Mouse (Mus musculus): ENCODE measurements around the gene Adamtsl5. TPM values are rescaled to one million over a fixed set of nuclear protein-coding genes. Genes with fewer than 3 reads are reported as not detected.
A peak's percentile ranks its signal among the peaks of the same experiment; 100 is the strongest.

Gene Adamtsl5
- polyA plus RNA-seq, 1 experiment from 2014 or later = 1.2 TPM

GRCm38 (mm10) chr10:80321670-80322581 is 26.3 kb downstream of the Adamtsl5 start:
- POLR2A ChIA-PET = no interaction called here
- CTCF ChIA-PET = no interaction called here
- no peak for ATAC-seq
- in situ Hi-C loops (cut with MboI; ENCODE audit: low pct_unique_long_range_greater_than_20kb) = no loop called here
- no peak for DNase-seq (ENCODE audit: low read depth, low spot score)
- H3K27me3 ChIP-seq = no peaks in the 10 kb centered on the region
- no peak for TF ChIP-seq CTCF (IDR thresholded peaks at IDR 0.05)

- no peak for TF ChIP-seq CTCF (IDR thresholded peaks at IDR 0.05)
- no peak for ATAC-seq
- in situ Hi-C loops (cut with MboI; ENCODE audit: low pct_unique_long_range_greater_than_20kb) = no loop called here
- H3K27me3 ChIP-seq = no peaks in the 10 kb centered on the region
- no peak for DNase-seq (ENCODE audit: low read depth, low spot score)
- POLR2A ChIA-PET = no interaction called here
- CTCF ChIA-PET = no interaction called here
Measured at GRCm38 (mm10) chr10:80321014-80321669, 27.1 kb downstream of the Adamtsl5 start.

GRCm38 (mm10) chr10:80320340-80320760 is 27.9 kb downstream of the Adamtsl5 start, which contains the start of gene 2310011J03Rik:
2310011J03Rik (minus strand) TSS chr10:80320537.
- ATAC-seq = no peak
- no peak for TF ChIP-seq CTCF (IDR thresholded peaks at IDR 0.05)
- DNase-seq (ENCODE audit: low read depth, low spot score) = peak; percentile 55
- H3K27me3 ChIP-seq = no peaks in the 10 kb centered on the region
- CTCF ChIA-PET = no interaction called here
- POLR2A ChIA-PET = no interaction called here
- in situ Hi-C loops (cut with MboI; ENCODE audit: low pct_unique_long_range_greater_than_20kb) = no loop called here

- no peaks in the 10 kb centered on the region for H3K27me3 ChIP-seq
- in situ Hi-C loops (cut with MboI; ENCODE audit: low pct_unique_long_range_greater_than_20kb) = no loop called here
- ChIA-PET CTCF (interaction anchor here (0.9 kb wide), 1 partner anchor 20 kb away, joined by 3 read pairs; no protein-coding TSS in a partner anchor), POLR2A (no interaction called here)
- DNase-seq (ENCODE audit: low read depth, low spot score) (no peak), ATAC-seq (no peak)
- no peak for TF ChIP-seq CTCF (IDR thresholded peaks at IDR 0.05)
Measured at GRCm38 (mm10) chr10:80317011-80317410, 31.2 kb downstream of the Adamtsl5 start.

- TF ChIP-seq CTCF (IDR thresholded peaks at IDR 0.05) = no peak
- CTCF ChIA-PET = interaction anchor here (0.9 kb wide), 1 partner anchor 19 kb away, joined by 3 read pairs; no protein-coding TSS in a partner anchor
- ATAC-seq = no peak
- DNase-seq (ENCODE audit: low read depth, low spot score) = no peak
- no peaks in the 10 kb centered on the region for H3K27me3 ChIP-seq
- POLR2A ChIA-PET = no interaction called here
- in situ Hi-C loops (cut with MboI; ENCODE audit: low pct_unique_long_range_greater_than_20kb) = no loop called here
Measured at GRCm38 (mm10) chr10:80316359-80316781, 31.8 kb downstream of the Adamtsl5 start.

GRCm38 (mm10) chr10:80315315-80315714 is 32.9 kb downstream of the Adamtsl5 start:
- ChIA-PET CTCF (no interaction called here), POLR2A (no interaction called here)
- in situ Hi-C loops (cut with MboI; ENCODE audit: low pct_unique_long_range_greater_than_20kb) = no loop called here
- no peak for DNase-seq (ENCODE audit: low read depth, low spot score)
- no peak for ATAC-seq
- no peaks in the 10 kb centered on the region for H3K27me3 ChIP-seq
- no peak for TF ChIP-seq CTCF (IDR thresholded peaks at IDR 0.05)

GRCm38 (mm10) chr10:80314494-80315001 is 33.7 kb downstream of the Adamtsl5 start:
- TF ChIP-seq CTCF (IDR thresholded peaks at IDR 0.05) = no peak

GRCm38 (mm10) chr10:80313627-80314201 is 34.5 kb downstream of the Adamtsl5 start:
- in situ Hi-C loops (cut with MboI; ENCODE audit: low pct_unique_long_range_greater_than_20kb) = no loop called here
- no peak for TF ChIP-seq CTCF (IDR thresholded peaks at IDR 0.05)
- no peaks in the 10 kb centered on the region for H3K27me3 ChIP-seq

More at GRCm38 (mm10) chr10:80314494-80315001, 33.7 kb downstream of the Adamtsl5 start:
- ChIA-PET POLR2A (no interaction called here), CTCF (no interaction called here)
- in situ Hi-C loops (cut with MboI; ENCODE audit: low pct_unique_long_range_greater_than_20kb) = no loop called here
- ATAC-seq (no peak), DNase-seq (ENCODE audit: low read depth, low spot score) (no peak)
- H3K27me3 ChIP-seq = no peaks in the 10 kb centered on the region

GRCm38 (mm10) chr10:80312586-80313504 is 35.4 kb downstream of the Adamtsl5 start:
- POLR2A ChIA-PET = interaction anchor here (0.6 to 1.1 kb wide), 2 partner anchors 9 to 12 kb away, joined by 3 read pairs; no protein-coding TSS in a partner anchor
- CTCF ChIA-PET = interaction anchor here (1.3 kb wide), 1 partner anchor 29 kb away, joined by 3 read pairs; no protein-coding TSS in a partner anchor
- in situ Hi-C loops (cut with MboI; ENCODE audit: low pct_unique_long_range_greater_than_20kb) = no loop called here
- no peaks in the 10 kb centered on the region for H3K27me3 ChIP-seq
- TF ChIP-seq CTCF (IDR thresholded peaks at IDR 0.05) = no peak
- ATAC-seq (no peak), DNase-seq (ENCODE audit: low read depth, low spot score) (no peak)

More at GRCm38 (mm10) chr10:80313627-80314201, 34.5 kb downstream of the Adamtsl5 start:
- no peak for DNase-seq (ENCODE audit: low read depth, low spot score)
- no peak for ATAC-seq
- POLR2A ChIA-PET = interaction anchor here (1.1 kb wide), 1 partner anchor 10 kb away, joined by 3 read pairs; no protein-coding TSS in a partner anchor
- CTCF ChIA-PET = no interaction called here

All from Patski (cell line).